Mouse (Mus musculus) adrenal gland, postnatal 36 days (tissue): ENCODE measurements around the gene Anapc5. TPM values are rescaled to one million over a fixed set of nuclear protein-coding genes. Genes with fewer than 3 reads are reported as not detected.

Experiments
- DNase-seq, 2 experiments: peaks; one replicate each; pipeline ENCODE4 v3.0.0; 2021; ENCODE audit warnings: mixed read lengths in 1 of 2
- total RNA-seq, 2 experiments: library from RNA; stranded (reverse); gene quantifications; 2 replicates each; pipeline ENCODE4 v1.2.3; 2021

Gene Anapc5
- total RNA-seq, 2 experiments from 2014 or later = 154 to 181 TPM

GRCm38 (mm10) chr5:122769101-122769568 lies 52.0 kb downstream of the Anapc5 start:
- DNase-seq = peak in 1 of 2 experiments; percentile 32

DNA sequence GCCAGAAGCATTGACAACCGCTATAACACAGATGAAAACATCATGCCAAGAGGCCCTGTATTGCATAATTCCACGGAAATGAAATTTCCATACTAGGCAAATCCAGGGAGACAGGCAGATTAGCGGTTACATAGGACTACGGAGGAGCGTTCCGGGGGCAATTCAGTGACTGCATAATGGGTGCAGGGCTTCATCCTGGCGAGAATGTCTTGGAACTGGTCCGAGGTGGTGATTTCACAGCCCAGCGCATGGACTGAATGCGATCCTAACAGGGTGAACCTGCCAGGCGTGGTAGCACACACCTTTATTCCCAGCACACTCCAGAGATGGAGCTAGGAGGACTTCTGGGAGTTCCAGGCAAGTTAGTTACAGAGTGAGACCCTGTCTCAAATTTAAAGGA lies 53.9 kb downstream of the Anapc5 start:
- DNase-seq = no peak

DNA sequence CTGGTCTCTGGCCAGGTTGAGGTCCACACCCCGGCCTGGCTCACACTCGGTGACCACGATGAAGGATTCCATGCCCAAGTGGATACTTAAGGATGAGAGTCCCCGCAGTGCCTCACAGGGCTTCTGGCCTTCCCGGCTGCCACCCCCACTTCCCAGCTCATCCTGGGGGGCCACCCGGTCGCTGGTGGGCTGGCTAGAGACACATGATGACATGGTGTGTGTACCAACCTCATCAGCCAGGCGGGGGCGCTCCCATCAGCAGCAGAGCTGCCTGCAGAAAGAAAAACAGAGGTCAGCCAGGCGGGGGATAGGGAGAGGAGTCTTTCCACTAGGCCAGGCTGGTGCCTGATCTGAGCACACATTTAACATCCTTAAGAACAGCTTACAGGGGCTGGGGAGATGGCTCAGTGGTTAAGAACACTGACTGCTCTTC lies 57.1 kb downstream of the Anapc5 start:
- DNase-seq = peak; percentile 27 to 57

DNA sequence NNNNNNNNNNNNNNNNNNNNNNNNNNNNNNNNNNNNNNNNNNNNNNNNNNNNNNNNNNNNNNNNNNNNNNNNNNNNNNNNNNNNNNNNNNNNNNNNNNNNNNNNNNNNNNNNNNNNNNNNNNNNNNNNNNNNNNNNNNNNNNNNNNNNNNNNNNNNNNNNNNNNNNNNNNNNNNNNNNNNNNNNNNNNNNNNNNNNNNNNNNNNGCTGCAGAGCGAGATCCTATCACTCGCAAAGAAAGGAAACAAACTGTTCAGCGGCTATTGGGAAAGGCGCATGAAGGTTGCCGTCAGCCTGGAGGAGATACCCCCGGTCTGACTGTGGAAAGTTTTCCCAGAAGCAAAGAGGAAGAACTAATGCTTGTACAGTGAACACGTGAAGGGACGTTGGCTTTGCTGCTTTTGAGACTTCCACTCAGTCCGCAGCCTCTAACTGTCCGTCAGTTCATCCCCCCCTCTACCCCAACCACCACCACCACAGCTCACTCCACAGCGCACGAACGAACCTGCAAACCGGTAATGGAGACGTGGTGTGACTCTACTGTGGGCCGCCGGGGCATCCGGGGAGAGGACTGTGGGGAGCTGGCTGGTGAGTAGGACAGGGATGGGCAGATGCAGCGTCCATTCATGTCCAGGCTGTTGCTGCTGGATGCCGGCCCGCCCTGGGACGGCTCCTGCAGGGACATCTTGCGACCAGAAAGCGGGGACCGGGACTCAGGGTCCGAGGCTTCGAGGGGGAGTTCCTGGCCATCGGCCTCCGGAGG lies 57.7 kb downstream of the Anapc5 start:
- DNase-seq = no peak

- DNase-seq = peak; percentile 85 to 87
Measured at GRCm38 (mm10) chr5:122756680-122757079, 64.5 kb downstream of the Anapc5 start.

DNA sequence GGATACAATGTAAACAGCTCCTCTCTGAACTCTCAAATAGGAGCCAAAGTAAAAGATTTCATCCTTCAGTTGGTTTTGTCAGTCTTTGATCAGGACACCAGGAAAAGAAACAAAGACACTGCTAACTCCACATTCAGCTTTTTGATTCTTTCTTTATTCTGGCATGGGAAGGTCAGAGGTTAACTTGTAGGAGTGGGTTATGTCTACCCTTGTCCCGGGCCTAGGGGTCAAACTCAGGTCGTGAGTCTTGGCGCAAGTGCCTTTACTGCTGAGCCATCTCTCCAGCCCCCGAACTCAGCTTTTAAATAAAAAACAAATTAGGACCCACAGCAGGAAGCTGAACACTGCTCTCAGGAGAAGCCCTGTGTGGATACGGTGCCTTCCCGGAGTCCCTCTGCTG lies 65.0 kb downstream of the Anapc5 start:
- DNase-seq = no peak

DNA sequence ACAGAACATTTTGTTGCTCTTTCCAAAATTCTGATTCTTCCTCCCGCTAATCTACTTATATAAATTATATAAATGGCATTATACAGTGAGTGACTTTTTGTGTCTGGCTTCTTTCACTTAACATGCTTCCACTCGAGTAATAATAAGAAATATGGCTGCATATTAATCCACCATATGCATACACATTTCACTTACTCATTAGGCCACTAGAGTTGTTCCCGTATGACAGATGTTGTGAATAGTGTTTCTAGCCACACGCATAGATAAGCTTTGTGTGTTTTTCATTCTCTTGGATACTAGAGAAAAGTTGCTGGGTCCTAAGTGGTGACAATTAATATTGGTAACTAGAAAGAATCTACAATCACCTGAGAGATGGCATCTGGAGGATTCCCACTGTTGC lies 65.5 kb downstream of the Anapc5 start:
- DNase-seq = no peak

DNA sequence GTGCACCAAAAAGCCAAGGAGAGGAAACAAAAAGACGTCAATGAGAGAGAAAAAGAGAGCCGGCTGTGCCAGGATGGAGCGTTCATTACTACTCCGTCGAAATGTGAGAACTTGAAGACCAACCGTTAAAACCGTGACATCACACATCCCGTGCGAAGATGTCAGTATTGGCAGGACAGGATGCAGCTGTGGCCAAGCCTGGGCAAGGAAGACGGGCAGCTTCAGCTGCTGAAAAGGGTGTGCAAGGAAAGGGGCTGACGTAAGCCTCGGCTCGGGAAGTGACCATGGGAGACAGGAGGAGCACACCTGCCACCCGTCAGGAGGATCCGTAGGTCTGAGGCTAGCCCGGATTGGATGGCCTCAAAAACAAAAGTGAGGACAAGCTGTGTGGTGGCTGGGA lies 66.7 kb downstream of the Anapc5 start:
- DNase-seq = no peak

DNA sequence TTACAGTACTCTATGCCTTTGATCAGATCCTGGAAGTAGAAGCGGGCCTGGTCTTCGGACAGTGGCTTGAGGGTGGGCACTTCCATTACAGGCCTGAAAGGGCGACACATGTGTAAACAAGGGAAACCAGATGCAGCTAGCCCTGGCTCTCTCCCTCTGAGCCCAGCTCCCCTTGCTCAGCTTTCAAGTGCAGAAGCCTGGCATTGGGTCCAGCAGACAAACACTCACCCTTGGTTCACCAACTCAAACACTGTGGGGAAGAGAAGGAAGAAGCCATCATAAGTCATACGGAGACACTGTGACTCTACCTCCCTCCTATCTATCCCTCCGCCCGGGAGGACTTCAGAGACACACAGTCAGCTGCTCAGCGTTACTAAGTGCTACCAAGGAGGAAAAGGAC lies 73.2 kb downstream of the Anapc5 start:
- DNase-seq = peak in 1 of 2 experiments; percentile 23

GRCm38 (mm10) chr5:122743880-122744422 lies 77.2 kb downstream of the Anapc5 start:
- DNase-seq = no peak

Other genes with a start within 250 kb of the Anapc5 start
- gene Ift81, start 206.8 kb downstream of the Anapc5 start, total RNA-seq = 10 to 100 TPM in 1 of 2 experiments, 1 to 10 TPM in 1; 9.7 to 19.0 TPM
- gene P2rx7, start 177.4 kb downstream of the Anapc5 start, total RNA-seq = 1 to 10 TPM; 2.1 to 2.3 TPM
- 10 to 100 TPM; 33.0 to 45.8 TPM for gene P2rx4, start 113.8 kb downstream of the Anapc5 start, total RNA-seq
- 10 to 100 TPM; 25.3 to 25.9 TPM for gene Camkk2, start 41.9 kb downstream of the Anapc5 start, total RNA-seq
- 10 to 100 TPM; 22.8 to 28.5 TPM for gene Rnf34, start 28.7 kb upstream of the Anapc5 start, total RNA-seq
- gene Kdm2b, start 168.5 kb upstream of the Anapc5 start, total RNA-seq = 10 to 100 TPM; 13.4 to 14.7 TPM
- gene Orai1, start 193.7 kb upstream of the Anapc5 start, total RNA-seq = 10 to 100 TPM in 1 of 2 experiments, 1 to 10 TPM in 1; 9.2 to 12.3 TPM
- gene Morn3, start 225.7 kb upstream of the Anapc5 start, total RNA-seq = not detected
- 10 to 100 TPM; 27.0 to 48.7 TPM for gene Tmem120b, start 247.1 kb upstream of the Anapc5 start, total RNA-seq